Mouse (Mus musculus) myocyte (in vitro differentiated cells): ENCODE measurements at regions not wholly inside any gene's neighbourhood (a gene's known extent, or its start where the extent isn't known, plus 50 kb on each side); places are given as distances from the start of the nearest gene placed in this dataset.

Source experiments
- CEBPB ChIP-seq: IDR thresholded peaks from 2 replicates; pipeline ENCODE4 v1.6.1; 2011; ENCODE audit warnings: mild to moderate bottlenecking, moderate library complexity; ENCODE audit not compliant: poor library complexity, insufficient read depth, severe bottlenecking
- MAX ChIP-seq: IDR thresholded peaks from one replicate; pipeline ENCODE4 v1.6.1; 2011; ENCODE audit warnings: low read depth, mild to moderate bottlenecking, control low read depth
- MYOG ChIP-seq, 3 experiments: IDR thresholded peaks; one replicate each; pipeline ENCODE4 v1.6.1; 2011; ENCODE audit warnings: control low read depth in 2 of 3, low read depth in 2 of 3, mild to moderate bottlenecking in 2 of 3; ENCODE audit not compliant: insufficient read length in 2 of 3, control insufficient read depth in 1 of 3, insufficient read depth in 1 of 3
- POLR2A ChIP-seq: IDR thresholded peaks from one replicate; pipeline ENCODE4 v1.6.1; 2011; ENCODE audit warnings: low read depth, mild to moderate bottlenecking, control low read depth, moderate library complexity; ENCODE audit not compliant: insufficient read length
- POLR2AphosphoS2 ChIP-seq: IDR thresholded peaks from one replicate; pipeline ENCODE4 v1.6.1; 2011; ENCODE audit warnings: low read depth, control low read depth; ENCODE audit not compliant: insufficient read length
- SRF ChIP-seq: IDR thresholded peaks from one replicate; pipeline ENCODE4 v1.6.1; 2011; ENCODE audit warnings: low read depth; ENCODE audit not compliant: control insufficient read depth, insufficient read length
- TCF12 ChIP-seq: IDR thresholded peaks from one replicate; pipeline ENCODE4 v1.6.1; 2011; ENCODE audit warnings: mild to moderate bottlenecking, control low read depth; ENCODE audit not compliant: poor library complexity, insufficient read depth, severe bottlenecking
- USF1 ChIP-seq: IDR thresholded peaks from one replicate; pipeline ENCODE4 v1.6.1; 2011; ENCODE audit warnings: low read depth, mild to moderate bottlenecking, control low read depth, moderate library complexity

GRCm38 (mm10) chr3:144015236-144015635, 189.8 kb downstream of the Lmo4 start:
- TF ChIP-seq MAX (no peak), POLR2AphosphoS2 (no peak), MYOG (IDR thresholded peaks at IDR 0.05; ENCODE audit: control insufficient read depth in 1 of 3, insufficient read depth in 1 of 3, insufficient read length in 2 of 3, low read depth in 2 of 3) (no peak), POLR2A (no peak), TCF12 (no peak), CEBPB (no peak), USF1 (no peak), SRF (no peak)
